Mouse (Mus musculus) intestine, embryonic 14.5 days (tissue): Measurements from ENCODE around the gene Ppp1r18. TPM values are rescaled to one million over a fixed set of nuclear protein-coding genes. Genes with fewer than 3 reads are reported as not detected.

ENCODE experiments used
- ATAC-seq: fragments of 200-750 bp; cut with Nextera tagmentation; replicated peaks from 2 replicates; pipeline ENCODE4 v1.8.0; 2017; ENCODE audit warnings: low read depth, moderate number of reproducible peaks, moderate TSS enrichment, moderate library complexity; ENCODE audit not compliant: low FRiP score, low TSS enrichment
- DNase-seq: peaks from one replicate; pipeline ENCODE4 v3.0.0-alpha.2; 2018; ENCODE audit warnings: low spot score
- H3K27ac ChIP-seq: fragments of 300-500 bp; sonication (generic); 2 replicates; pipeline ENCODE4 v1.5.1; 2014; ENCODE audit warnings: low read depth, mild to moderate bottlenecking, control low read depth
- H3K27me3 ChIP-seq: fragments of 300-500 bp; sonication (generic); replicated peaks from 2 replicates; pipeline ENCODE4 v1.6.1; 2014; ENCODE audit warnings: low read length, control low read depth; ENCODE audit not compliant: control insufficient read depth, insufficient read depth
- H3K36me3 ChIP-seq: fragments of 300-500 bp; sonication (generic); 2 replicates; pipeline ENCODE4 v1.6.1; 2014; ENCODE audit warnings: low read length, control low read depth; ENCODE audit not compliant: control insufficient read depth, insufficient read depth
- H3K4me1 ChIP-seq: fragments of 300-500 bp; sonication (generic); replicated peaks from 2 replicates; pipeline ENCODE4 v1.6.1; 2014; ENCODE audit warnings: low read length, control low read depth, mixed read lengths; ENCODE audit not compliant: control insufficient read depth, insufficient read depth
- H3K4me2 ChIP-seq: fragments of 300-500 bp; sonication (generic); 2 replicates; pipeline ENCODE4 v1.6.1; 2014; ENCODE audit warnings: low read length
- H3K4me3 ChIP-seq: fragments of 300-500 bp; sonication (generic); 2 replicates; pipeline ENCODE4 v1.5.1; 2014; ENCODE audit warnings: low read depth, low read length, control low read depth, mixed read lengths
- H3K9ac ChIP-seq: fragments of 300-500 bp; sonication (generic); 2 replicates; pipeline ENCODE4 v1.6.1; 2014; ENCODE audit warnings: mild to moderate bottlenecking, low read length
- H3K9me3 ChIP-seq: fragments of 300-500 bp; sonication (generic); 2 replicates; pipeline ENCODE4 v1.6.1; 2016; ENCODE audit warnings: low read length, control low read depth; ENCODE audit not compliant: control insufficient read depth
- WGBS: fragments of 180-500 bp; shearing (Covaris S2); extraction: QIAGEN DNeasy Blood & Tissue Kit; methylation state at CpG from one replicate; pipeline ENCODE4 v1.1.7; 2014; 5-methylcytosine and 5-hydroxymethylcytosine counted together
- polyA plus RNA-seq: library from polyadenylated mRNA; unstranded; fragments of >200 nt; fragmentation: Nextera tagmentation; extraction: Ambion mirVana; gene quantifications from 2 replicates; pipeline ENCODE4 v1.2.1, GENCODE M21; 2014

Ppp1r18 gene
- polyA plus RNA-seq, 1 experiment from 2014 or later = 23.2 TPM

DNA sequence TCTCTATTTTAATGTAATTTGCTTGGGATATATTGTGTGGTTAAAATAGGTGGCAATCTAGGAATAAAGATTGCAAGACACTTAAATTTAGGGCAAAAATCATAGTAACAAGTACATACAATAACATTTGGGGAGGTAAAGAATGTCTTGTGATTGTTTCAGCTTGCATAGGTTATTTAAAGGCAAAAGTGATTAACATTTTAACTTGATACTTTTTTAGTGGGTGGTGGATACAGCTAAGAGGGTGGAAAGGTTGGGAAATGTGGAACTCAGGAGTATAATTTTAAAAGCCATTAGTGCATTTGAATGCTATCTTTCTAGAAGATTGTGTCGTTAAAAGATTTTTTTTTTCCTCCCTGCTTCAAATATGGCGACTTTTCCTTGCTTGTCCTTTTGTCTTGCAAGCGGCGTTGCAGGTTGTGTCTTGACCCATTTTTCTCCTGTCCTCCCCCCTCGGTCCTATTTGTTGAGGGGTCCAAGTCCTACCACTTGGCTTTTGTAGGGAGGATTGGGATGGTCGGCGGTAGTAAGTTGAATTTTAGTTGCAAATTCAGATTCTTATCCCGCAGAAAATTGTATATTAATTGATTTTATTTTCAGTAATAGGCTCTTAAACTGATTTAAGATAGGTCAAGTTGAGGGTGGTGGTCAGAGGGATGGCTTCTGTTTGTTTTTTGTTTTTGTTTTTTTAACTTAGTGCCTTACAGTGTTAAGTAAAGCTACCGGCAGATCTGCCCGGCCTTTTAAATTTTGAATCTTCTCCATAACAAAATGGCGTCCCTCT, 53.1 kb downstream of the Ppp1r18 start:
- ATAC-seq (no peak), DNase-seq (peak; percentile 86)
- 0% methylated on average over 11 of the region's 11 CpGs for WGBS
- H3K9me3 ChIP-seq = no peaks in the 10 kb centered on the region
- H3K27ac ChIP-seq = peak overlapping the region; percentile 99
- peak overlapping the region; percentile 60 for H3K4me3 ChIP-seq
- H3K9ac ChIP-seq = peak overlapping the region; percentile 100
- peaks cover 28% of the 10 kb centered on the region for H3K4me1 ChIP-seq
- H3K36me3 ChIP-seq = peaks cover 26% of the 10 kb centered on the region
- H3K27me3 ChIP-seq = no peaks in the 10 kb centered on the region
- H3K4me2 ChIP-seq = peak overlapping the region; percentile 90

DNA sequence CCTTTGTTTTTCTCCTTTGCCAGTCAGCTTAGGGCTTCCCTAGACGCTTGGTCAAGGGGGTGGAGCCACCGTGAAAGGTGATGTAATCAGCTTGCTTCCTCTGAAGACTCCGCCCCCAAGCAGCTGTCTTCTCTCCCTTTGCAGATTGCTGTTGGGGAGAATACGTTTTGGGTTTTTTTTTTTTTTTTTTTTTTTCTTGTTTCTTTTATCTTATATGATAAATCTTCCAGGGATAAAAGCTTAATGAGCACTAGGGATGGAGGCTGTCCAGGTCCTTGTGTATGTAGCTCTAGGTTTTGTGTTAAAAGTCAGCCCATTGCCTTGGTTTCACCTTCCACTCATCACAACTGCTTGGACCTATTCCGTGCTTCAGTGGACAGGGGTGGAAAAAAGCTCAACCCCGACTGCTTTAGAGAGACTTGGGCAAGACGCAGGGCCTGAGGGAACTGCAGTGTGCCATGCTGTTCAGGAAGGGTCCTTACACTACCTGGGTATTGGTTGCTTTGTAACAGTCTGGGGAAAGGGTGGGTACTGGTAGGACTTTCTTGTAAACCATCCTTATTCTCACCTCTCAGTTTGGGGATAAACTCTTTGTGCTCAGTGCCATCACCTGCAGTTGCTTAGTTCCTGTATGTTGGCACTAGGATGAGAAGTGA, 53.8 kb downstream of the Ppp1r18 start:
- ATAC-seq = peak; percentile 18; the same call in 1 of the 2 replicates
- WGBS = 12% methylated on average over 7 of the region's 7 CpGs

DNA sequence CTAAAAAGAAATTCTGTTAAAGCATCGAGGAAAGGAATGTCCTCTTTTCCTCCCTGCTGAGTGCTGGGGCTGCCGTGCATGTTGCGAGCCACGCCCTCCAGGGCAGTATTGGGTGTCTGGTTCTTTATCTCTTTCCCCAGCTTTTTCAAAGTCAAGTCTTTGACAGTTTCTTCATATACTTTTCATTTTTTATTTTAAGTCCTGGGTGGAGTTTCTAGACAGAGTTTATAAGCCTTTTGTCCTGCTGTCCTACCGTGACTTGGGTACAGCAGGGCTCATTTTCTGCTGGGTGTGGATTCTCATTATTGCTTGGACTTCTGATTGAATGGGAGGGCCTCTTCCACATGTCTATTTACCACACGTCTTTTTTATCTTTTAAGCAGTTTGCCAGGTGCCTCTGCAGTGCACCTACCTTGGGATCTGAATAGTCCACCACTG, 54.5 kb downstream of the Ppp1r18 start:
- Histone ChIP-seq H3K9ac (peak overlapping the region; percentile 100), H3K4me1 (peaks cover 28% of the 10 kb centered on the region), H3K36me3 (peaks cover 30% of the 10 kb centered on the region), H3K27ac (peak overlapping the region; percentile 99), H3K9me3 (no peaks in the 10 kb centered on the region), H3K27me3 (no peaks in the 10 kb centered on the region), H3K4me2 (peak overlapping the region; percentile 90), H3K4me3 (peak overlapping the region; percentile 60)
- DNase-seq (no peak), ATAC-seq (no peak)
- 46% methylated on average over 6 of the region's 6 CpGs for WGBS

More for the DNA sequence above, 53.8 kb downstream of the Ppp1r18 start:
- Histone ChIP-seq H3K9me3 (no peaks in the 10 kb centered on the region), H3K27ac (peak overlapping the region; percentile 99), H3K36me3 (peaks cover 26% of the 10 kb centered on the region), H3K4me2 (peak overlapping the region; percentile 90), H3K4me1 (peaks cover 28% of the 10 kb centered on the region), H3K9ac (peak overlapping the region; percentile 100), H3K27me3 (no peaks in the 10 kb centered on the region), H3K4me3 (peak overlapping the region; percentile 60)
- peak; percentile 91 for DNase-seq

DNA sequence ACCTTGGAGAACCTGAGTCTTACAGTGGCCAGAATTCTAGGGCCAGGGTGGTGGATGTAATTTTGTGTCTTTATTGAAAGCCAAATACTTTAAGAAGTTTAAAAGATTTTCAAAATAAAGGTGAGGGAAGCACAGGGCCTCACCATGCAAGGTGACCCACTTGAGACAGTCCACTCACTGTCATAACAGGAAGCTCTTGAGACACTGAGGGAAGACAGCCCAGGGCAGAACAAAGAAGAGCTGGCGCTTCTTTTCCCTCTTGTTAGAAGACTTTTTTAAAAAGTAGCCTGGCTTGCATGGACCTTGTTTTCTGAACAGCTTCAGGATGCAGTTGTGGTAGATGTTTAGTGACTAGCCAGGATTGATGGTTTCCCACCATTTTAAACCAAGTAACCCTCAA, 55.0 kb downstream of the Ppp1r18 start:
- peaks cover 35% of the 10 kb centered on the region for H3K36me3 ChIP-seq
- H3K9ac ChIP-seq = peak overlapping the region; percentile 100
- peak overlapping the region; percentile 99 for H3K27ac ChIP-seq
- no peak overlapping the region for H3K4me3 ChIP-seq
- peaks cover 24% of the 10 kb centered on the region for H3K4me1 ChIP-seq
- 50% methylated on average over 1 of the region's 1 CpGs for WGBS
- DNase-seq (no peak), ATAC-seq (no peak)
- no peaks in the 10 kb centered on the region for H3K27me3 ChIP-seq
- H3K9me3 ChIP-seq = no peaks in the 10 kb centered on the region
- H3K4me2 ChIP-seq = peak overlapping the region; percentile 90; the same call in 1 of the 2 replicates

GRCm38 (mm10) chr17:35920862-35921562, 55.6 kb downstream of the Ppp1r18 start:
- Histone ChIP-seq H3K4me2 (no peak overlapping the region; the same call in 1 of the 2 replicates), H3K4me1 (peaks cover 21% of the 10 kb centered on the region), H3K27ac (peak overlapping the region; percentile 99), H3K27me3 (no peaks in the 10 kb centered on the region), H3K9me3 (no peaks in the 10 kb centered on the region), H3K9ac (no peak overlapping the region), H3K4me3 (no peak overlapping the region), H3K36me3 (peaks cover 41% of the 10 kb centered on the region)
- WGBS = 70% methylated on average over 5 of the region's 5 CpGs
- ATAC-seq = no peak
- DNase-seq = no peak

DNA sequence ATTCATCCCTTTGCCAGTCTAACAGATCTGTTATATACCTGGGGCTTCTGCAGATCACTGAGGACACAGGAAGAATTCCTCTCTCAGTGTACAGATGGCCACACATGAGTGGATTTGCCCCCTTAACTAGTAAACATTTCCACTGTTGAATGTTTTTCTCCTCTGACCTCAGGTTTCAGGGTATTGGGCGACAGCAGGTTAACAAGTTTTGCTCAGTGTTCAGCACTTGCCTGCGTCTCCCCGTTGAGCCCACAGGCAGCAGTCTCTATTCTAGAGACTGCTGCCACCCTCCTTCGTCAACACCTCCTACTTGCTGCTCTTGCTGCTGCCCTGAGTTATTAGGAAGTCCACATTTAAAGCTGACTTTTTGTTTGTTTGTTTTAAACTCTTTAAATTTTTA, 56.3 kb downstream of the Ppp1r18 start:
- no peak overlapping the region for H3K4me3 ChIP-seq
- no peak overlapping the region for H3K27ac ChIP-seq
- H3K4me1 ChIP-seq = peaks cover 21% of the 10 kb centered on the region
- no peak overlapping the region for H3K4me2 ChIP-seq
- 74% methylated on average over 4 of the region's 4 CpGs for WGBS
- peaks cover 48% of the 10 kb centered on the region for H3K36me3 ChIP-seq
- no peak overlapping the region for H3K9ac ChIP-seq
- H3K27me3 ChIP-seq = no peaks in the 10 kb centered on the region
- H3K9me3 ChIP-seq = no peaks in the 10 kb centered on the region
- ATAC-seq = no peak
- no peak for DNase-seq

GRCm38 (mm10) chr17:35922566-35922965, 57.2 kb downstream of the Ppp1r18 start:
- no peak for ATAC-seq
- 88% methylated on average over 3 of the region's 3 CpGs for WGBS
- peaks cover 50% of the 10 kb centered on the region for H3K36me3 ChIP-seq

DNA sequence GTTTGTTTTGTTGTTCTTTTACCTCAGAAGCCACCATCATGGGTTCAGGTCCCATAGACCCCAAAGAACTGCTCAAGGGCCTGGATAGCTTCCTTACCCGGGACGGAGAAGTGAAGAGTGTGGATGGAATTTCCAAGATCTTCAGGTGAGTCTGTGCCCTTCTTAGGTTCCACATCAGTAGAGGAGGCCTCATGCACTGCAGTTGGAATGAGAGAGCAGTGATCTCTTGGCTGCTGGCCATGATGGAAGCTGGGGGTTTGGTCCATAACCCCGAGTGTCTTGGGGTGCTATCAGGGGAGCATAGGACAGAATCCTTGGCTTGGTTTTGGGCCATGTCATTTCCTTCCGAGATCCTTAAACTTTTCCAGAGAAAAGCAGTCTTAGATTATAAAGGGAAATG, 57.9 kb downstream of the Ppp1r18 start:
- H3K27me3 ChIP-seq = no peaks in the 10 kb centered on the region
- no peak overlapping the region for H3K4me3 ChIP-seq
- no peak overlapping the region for H3K9ac ChIP-seq
- H3K36me3 ChIP-seq = peaks cover 55% of the 10 kb centered on the region
- no peak overlapping the region for H3K4me2 ChIP-seq
- no peak for DNase-seq
- no peak for ATAC-seq
- no peak overlapping the region for H3K27ac ChIP-seq
- H3K4me1 ChIP-seq = peaks cover 21% of the 10 kb centered on the region
- no peaks in the 10 kb centered on the region for H3K9me3 ChIP-seq
- WGBS = 95% methylated on average over 4 of the region's 4 CpGs

More at GRCm38 (mm10) chr17:35922566-35922965, 57.2 kb downstream of the Ppp1r18 start:
- Histone ChIP-seq H3K4me1 (peaks cover 21% of the 10 kb centered on the region), H3K9ac (no peak overlapping the region), H3K27ac (no peak overlapping the region), H3K9me3 (no peaks in the 10 kb centered on the region), H3K27me3 (no peaks in the 10 kb centered on the region), H3K4me2 (no peak overlapping the region), H3K4me3 (no peak overlapping the region)
- no peak for DNase-seq
